Mouse (Mus musculus): ENCODE results near the gene Slc35f4.

Gene Slc35f4

DNA sequence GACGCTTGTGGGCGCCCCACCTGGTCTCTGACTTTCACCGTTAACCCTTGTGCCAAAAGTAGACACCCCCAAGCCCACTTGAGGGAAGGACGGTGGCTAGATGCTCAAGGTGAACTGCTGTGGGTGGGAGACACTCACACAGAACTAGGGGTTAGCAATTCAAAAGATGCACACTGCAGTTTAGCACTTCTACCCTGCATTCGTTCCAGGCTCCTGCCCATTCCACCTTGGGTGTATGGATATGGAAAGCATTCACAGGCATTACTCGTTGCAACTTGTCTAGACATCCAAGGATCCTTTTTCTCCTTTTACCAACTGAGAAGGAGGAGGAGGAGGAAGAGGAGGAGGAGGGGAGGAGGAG is at the start of gene Slc35f4:
Gene Slc35f4 (minus strand): TSS at position 116 of the 361 bp plus-strand sequence.
- peak; percentile 20 for DNase-seq

DNA sequence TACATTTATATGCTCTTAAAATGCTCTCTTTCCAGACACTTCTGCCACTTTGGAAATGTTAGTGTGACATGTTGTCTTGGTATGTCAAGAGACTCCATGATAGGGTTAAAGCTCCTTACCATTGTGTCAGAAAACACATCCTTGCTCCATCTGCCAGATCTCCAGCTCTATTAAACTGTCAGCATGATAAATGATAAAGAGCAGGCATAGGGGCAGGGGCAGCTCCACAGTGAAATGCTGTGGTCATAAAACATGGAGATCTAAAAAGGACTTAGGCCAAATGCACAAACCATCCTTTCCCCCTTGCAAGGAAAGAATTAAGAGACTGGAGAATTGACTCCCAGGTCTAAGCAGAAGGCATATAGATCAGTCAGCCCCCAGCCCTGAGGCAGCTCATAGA is 42.5 kb upstream of the Slc35f4 start:
- no peak for DNase-seq

DNA sequence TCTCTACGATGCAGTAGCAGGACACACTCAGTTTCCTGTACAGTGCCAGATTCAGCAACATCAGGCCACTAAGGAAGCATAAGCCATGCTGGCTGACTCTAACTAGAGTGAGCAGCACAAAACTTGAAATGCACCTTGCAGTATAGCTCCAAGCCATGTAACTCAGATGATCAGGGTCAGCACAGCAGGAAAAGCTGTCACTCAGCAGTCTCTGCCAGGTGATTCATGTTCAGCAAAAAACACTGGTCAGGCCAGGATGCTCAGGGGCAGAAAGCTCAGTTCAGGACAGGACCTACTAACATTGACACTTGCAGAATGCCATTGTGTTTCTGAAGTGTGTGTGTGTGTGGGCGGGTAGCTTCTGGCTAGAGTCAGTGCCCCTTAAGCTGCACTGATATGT is 34.9 kb upstream of the Slc35f4 start:
- DNase-seq, result peak; percentile 10

DNA sequence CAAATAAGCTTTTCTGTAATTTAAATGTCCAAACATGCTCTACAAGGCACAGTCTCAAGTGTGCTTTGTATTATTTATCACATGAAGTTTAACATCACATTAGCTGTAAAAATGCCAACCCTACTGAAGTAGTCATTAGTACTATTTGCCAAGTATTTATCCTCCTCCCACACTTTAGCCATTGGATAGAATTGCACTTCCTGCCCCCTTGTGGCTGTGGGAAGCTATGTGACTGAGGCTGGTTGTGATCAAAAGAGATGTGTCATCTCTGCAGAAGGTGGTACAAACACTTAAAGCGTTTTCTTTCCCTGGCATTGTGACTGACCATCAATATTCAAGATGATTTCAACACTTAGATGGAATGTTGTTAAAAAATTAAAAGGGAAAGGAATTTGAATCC is 14.3 kb upstream of the Slc35f4 start:
- DNase-seq, result peak; percentile 23

DNA sequence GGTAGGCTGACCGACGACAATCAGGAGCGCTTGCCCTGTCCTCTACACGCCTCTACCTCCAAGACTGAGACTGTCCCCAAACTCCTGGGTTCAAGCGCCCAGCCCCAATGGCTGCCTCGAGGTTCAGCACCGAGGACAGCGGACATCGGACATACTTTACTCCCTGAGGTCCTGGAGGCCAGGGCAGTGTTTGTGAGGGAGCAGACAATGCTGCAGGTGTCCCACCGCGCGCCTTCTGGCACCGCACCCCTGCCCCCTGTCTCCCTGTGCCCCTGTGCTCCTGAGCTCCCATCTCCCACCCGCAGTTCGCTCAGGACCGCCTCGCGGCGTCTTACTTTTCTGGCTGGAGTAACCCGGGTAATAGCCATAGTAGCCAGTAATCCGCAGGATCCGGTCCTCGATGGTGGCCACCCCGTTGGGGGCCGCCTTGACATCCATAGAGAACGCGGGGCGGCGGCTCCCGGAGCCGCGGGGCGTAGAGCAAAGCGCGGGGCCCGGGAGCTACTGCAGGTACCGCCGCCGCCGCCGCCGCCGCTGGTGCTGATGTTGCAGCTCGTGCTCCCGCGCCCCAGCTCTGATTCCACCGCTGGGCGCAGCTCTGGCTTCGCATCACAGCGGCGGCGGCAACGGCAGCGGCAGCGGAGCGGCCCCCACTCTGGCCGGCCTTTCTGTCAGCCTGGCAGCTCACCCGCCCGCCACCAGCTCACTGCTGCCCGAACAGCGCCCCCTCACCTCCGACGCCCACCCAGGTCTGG is 493 bp downstream of the Slc35f4 start:
- peak; percentile 23 for DNase-seq

DNA sequence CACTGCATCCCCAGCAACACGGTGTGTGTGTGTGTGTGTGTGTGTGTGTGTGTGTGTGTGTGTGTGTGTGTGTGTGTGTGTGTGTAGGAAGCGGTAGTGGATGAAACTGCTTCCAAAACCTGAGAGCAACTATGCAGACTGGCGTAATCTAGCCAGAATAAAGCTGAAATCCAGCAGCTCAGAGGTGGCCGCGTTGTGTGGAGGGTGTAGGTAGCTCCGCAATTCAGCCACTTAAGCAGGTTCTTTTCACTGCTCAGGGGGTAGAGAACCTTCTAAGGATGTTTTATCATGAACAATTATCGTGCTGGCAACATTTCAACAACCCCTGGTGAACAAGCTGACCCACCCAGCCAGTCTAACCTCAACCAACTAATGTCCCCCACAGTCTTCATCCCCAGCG is 1.2 kb downstream of the Slc35f4 start:
- no peak for DNase-seq

DNA sequence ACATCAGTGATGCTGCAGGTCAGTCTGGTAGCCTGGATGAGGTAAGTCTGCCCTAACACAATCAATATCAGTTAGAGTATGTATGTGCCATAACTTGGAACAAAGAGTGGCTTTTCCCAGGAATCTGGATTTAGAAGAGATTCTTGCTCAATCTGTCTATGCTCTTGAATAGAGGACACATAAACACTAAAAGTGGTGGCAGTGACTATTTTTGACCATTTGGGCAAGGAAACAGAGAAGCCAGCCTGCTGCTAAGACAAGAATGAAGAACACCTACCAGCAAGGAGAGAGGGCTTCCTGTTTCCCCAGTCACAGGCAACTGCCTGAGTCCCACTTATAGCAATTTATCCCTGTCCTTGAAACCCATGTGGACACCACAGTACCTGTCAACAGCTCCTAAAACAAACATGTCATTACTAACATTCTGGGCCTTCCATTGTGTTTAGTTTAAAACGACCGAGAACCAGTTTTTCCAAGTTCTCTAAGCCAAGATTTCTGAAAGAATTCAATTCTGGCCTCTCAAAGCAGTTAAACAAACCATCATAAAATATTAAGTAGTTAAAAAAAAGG is 10.7 kb downstream of the Slc35f4 start:
- no peak for DNase-seq

DNA sequence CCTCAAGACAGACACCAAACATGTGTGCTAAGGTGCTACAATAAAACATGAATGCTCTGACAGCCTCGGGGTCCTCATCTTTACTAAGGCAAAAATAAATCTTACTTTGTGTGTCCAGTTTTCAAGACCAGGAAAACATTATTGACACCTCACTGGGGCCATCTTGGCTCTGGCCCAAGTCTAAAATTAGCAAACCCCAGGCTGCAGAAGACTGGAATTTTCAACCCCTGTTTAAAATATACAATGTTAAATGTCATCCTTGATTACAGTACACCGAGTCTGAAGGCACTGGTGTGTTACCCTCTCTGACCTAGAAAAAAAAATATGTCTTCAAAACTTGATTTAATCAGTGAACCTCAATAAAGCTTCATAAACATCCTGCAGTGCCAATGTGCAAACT is 11.7 kb downstream of the Slc35f4 start:
- no peak for DNase-seq

DNA sequence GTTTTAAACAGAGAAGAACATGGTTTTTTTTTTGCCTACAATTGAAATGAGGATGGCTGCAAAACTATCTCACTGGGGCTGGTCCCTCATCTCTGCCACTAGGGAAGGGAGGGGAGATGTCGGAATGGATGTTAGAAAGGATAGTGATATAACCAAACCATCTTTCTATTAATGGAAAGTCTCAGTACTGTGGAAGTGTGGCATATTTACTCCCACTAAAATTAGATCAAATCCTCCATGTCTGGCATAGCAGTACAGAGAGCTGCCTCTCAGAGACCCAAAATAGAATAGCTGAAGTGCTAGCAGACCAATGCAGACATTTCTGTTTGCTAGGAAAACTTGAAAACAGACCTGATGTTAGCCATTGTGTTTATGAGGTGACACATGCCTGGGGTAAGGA is 30.7 kb downstream of the Slc35f4 start:
- DNase-seq, result no peak

DNA sequence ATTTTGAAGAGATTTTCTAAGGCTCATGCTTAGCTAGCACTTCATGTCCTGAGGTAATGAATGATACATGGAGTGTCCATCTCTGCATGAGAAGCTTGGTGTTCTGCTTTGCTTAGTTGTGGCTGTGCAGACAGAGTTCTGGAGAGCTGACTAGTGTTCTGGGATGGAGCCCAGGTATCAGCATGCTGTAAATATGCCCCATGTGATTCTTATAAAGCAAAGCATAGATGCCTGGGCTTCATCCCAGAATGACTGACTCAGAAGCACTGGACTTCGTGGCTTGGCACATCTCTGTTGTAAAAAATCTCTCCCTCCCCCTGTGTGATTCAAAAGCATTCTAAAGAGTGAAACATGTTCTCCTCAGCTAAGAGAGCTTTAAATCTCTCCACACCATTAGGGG is 32.1 kb downstream of the Slc35f4 start:
- DNase-seq, result peak; percentile 60

DNA sequence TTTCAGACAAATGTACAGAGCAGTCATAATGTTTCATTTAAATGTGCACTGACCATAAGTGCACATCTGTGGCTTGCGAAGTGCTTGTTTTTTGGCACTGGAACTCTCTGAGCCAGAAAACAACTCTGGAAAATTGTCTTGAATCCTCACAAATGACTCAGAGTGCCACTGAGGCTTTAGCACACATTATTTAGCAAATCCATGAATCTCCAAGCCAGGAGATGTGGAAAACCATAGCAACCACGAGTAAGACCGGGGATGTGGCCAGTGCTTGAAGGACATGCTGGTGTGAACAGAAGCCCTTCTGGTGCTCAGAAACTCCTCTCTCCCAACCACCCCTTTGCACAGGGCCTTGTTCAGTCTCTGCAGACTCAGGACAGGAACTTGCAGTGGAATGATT is 33.3 kb downstream of the Slc35f4 start:
- DNase-seq, result no peak

DNA sequence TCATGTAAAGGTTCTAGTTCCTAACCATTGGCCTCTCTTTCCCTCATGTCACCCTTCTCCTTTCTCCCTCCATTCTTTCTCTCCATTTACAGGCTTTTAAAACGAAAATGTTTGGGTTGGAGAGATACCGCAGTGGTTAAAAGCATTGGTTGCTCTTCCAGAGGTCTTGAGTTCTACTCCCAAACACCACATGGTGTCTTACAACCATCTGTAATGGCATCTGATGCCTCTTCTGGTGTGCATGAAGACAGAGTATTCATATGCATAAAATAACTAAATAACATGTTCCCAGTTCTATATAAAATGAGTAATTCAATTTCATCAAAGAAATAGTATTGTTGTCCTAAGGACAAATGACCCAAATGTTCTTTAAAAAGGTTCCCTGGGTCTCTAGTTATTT is 49.2 kb downstream of the Slc35f4 start:
- no peak for DNase-seq

DNA sequence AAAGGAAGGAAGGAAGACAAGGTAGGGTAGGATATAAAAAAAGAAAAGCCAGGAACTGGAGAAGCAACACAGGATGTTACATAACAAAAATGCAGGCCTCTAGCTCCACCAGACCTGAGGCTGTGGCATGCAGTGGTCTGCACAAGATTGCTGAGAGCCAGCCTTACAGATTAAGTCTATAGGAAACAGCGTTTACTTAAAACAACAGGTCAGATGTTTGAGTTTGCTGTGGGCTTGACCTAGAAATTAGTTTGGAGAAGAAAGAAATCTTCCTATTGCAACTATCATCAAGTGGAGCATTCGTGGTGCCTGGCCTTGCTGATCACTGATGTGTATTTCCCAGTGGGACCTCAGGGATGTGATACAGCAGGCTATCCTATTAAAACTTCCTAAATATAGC is 64.1 kb downstream of the Slc35f4 start:
- no peak for DNase-seq

DNA sequence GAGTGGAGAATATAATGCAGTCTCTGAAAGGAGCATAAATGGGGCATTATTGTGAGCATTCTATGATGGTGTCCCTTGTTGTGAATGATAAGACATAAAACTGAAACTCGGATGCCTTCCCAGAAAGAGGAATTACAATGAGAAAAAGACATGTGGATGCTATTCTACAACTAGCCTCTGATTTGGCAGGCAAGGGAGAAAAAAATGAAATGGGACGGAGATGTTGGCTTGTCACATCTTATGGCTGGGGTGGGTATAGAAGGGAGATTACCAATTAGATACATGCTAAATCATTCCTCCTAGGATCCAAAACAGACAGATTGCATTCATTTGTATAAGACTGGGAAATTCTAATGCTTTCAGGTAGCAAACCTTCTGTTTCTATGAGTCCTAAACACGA is 65.0 kb downstream of the Slc35f4 start:
- no peak for DNase-seq

DNA sequence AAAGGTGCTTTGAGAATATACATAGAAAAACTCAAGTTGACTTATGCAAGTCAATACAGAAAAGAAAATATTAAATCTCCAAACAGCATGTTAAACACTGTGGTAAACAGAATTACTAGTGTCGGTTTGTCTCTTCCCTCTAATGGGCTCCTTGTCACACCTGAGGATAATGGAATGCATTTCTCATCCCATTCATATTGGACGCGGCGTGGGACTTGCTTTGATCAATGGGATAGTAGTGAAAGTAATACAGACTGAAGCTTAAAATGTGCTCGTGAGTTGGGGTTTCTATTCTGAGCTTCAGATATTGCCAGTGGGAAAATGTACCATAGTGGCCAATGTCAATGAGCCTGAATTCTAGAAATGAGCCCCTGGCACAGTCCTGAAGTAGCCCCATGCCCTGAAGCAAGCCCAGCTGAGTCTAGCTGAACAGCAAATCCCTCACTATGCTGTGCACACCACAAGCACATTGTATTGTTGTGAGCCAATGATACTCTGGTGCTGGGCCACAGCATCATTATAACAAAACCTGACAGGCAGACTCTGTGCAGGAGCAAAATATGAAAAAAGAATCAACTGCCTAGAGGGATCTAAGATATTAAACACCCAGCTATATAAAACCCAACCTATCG is 71.4 kb downstream of the Slc35f4 start:
- no peak for DNase-seq

DNA sequence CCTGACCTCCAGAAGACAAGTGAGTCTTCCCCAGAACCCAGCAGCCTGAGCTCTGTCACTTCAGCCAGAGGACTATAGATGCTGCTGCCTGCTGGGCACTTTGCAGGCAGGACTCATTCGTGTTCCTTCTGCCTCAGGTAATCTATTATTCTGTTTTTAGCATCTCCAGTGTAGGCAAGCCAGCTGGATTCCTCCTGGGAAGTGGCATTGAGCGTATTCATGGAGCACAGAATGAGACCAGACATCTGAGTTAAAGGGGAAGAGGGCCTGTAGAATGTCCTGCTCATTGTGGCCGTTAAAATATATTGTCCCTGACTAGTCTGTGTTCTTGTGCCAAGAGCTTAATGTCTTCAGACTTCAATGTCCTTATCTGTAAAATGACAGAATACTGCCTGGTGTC is 72.1 kb downstream of the Slc35f4 start:
- DNase-seq, result no peak

DNA sequence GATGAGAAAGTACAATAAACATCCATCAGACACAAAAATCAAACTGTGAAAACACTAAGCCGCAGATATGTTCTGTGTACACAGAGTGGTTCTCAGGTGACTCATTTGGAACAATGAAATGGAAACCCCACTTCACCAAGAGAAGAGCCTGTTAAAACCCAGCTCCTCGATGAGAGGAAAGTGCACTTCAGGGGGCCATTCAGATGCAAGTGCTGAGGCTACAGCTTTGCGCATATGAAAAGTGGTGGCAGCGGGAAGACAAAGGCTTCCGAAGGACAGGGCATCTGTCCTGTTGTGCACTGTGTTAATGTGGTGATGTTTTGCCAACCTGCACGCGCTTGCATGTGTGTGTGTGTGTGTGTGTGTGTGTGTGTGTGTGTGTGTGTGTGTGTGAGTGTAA is 78.2 kb downstream of the Slc35f4 start:
- DNase-seq, result no peak

DNA sequence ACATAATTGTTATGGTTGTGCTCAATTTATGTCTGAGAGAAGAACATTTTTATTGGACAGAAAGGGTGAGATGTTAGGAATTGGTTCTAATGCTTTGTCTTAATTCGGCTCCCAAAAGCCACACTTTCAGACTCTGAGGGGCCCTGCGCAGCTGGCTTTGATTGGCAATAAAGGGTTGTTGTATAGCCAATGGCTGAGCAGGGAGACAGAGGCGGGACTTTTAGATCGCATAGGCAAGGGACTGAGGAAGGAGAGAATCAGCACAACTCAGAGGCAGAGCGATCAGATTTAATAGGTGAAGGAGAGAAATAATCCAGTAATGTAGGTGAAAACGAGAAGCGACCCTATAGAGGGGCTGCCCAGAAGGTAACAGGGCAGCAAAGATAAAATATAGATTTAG is 79.4 kb downstream of the Slc35f4 start:
- no peak for DNase-seq

DNA sequence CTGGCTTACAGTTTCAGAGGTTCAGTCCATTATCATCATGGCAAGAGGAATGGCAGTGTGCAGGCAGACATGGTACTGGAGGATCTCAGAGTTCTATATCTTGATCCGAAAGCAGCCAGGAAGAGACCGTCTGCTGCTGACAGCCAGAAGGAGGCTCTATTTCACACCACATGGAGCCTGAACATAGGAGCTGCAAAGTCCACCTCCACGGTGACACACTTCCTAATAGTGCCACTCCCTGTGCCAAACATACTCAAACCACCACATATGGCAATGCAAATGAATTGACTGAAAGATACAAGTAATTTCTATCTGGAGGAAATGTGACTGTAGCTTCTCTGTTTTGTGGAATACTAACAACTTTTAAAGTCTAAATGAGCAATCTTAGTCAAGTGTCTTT is 89.0 kb downstream of the Slc35f4 start:
- DNase-seq, result no peak

DNA sequence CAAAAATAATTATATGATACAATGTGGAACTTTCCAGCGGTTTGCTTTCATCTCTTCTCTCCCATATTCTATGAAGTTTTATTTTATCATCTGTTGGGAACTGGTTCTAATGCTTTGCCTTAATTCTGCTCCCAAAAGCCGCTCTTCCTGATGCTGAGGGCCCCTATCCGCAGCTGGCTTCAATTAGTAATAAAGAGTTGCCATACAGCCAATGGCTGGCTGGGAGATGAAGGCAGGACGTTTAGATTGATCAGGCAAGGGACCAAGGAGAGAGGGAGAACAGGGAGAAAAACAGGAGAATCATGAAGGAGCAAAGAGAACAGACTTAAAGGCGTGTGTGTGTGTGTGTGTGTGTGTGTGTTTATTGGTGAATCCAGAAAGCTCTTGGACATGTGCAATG is 94.0 kb downstream of the Slc35f4 start:
- DNase-seq, result no peak

DNA sequence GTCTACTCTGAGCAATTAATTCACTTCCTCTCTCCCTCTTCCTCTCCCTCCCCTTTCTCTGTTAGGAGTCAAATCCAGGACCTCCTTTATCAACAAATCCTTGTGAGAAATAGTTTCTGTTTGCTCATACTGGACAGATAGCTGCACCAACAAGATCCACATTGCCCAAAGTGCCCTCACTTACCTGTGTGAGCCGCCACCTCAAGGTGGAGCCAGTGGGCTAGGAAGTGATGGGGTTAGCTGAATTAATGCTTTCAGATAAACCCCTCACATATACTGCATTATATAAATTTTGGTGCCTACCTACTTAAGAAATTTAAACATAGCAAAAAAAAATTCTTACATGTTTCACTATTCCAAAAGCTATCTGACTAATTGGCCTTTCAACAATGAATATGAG is 133.4 kb downstream of the Slc35f4 start:
- DNase-seq, result no peak

DNA sequence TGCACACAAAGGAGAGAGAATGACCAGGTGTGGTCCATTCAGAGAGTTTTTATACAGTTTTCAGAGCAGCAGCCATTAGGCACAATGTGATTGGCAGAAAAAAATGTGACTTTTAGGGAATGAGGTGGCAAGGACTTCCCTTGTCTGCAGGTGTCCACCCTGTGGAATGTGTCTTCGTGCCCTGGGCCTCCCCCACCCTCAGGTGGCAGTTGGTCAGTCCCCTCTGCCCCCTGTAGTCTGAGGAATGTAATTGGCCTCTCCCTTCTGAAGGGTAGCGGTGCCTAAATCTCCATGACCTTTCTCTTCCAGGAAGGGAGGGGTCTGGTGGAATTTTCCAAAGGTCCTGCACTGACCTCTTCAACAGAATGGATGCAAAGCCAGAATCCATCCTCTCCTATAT is 163.7 kb downstream of the Slc35f4 start:
- DNase-seq, result no peak

DNA sequence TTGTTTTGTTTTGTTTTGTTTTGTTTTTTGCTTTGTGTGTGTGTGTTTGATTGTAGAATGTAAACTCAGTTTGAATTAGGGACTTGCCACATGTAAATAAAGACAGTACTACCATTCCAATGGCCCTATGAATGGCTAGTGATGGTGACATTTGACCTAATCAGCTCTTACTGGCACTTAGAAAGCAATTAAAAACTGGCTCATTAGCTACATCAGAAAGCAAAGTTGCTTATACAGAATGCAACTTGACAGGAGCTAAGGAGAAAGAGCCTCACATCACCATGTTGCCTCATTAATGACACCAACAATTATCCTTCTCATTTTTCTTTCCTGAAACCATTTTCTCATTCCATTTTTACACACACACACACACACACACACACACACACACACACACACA is 170.3 kb downstream of the Slc35f4 start:
- no peak for DNase-seq

DNA sequence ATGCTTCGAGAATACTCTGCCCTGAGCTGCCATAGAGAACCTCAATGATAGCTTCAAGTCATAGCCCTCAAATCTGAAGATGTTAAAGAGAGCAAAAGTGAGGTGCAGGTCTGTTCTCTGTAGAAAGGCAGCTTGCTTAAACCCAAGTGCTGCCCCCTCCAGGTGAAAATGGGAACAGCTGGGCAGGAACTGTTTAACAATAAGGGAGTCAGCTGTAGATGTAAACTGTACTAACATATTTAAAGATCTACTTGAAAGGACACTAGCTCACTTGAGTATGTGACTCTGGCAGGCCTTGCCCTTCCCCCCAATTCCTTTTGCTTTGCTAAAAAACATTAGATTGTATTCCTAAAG is 177.0 kb downstream of the Slc35f4 start:
- DNase-seq, result peak; percentile 65
